Mouse (Mus musculus) midbrain, embryonic 14.5 days (tissue): ENCODE results near the gene Loxl1. TPM values are rescaled to one million over a fixed set of nuclear protein-coding genes. Genes with fewer than 3 reads are reported as not detected.

Source experiments
- ATAC-seq: fragments of 200-750 bp; cut with Nextera tagmentation; 2 replicates; pipeline ENCODE4 v1.8.0; 2017; ENCODE audit warnings: moderate number of reproducible peaks, moderate library complexity; ENCODE audit not compliant: low FRiP score, low TSS enrichment
- DNase-seq: peaks from one replicate; pipeline ENCODE4 v3.0.0-alpha.2; 2015
- H3K27ac ChIP-seq: fragments of 300-500 bp; sonication (generic); replicated peaks from 2 replicates; pipeline ENCODE4 v1.5.1; 2014; ENCODE audit warnings: mild to moderate bottlenecking, low read depth, low read length, moderate library complexity
- H3K27me3 ChIP-seq: fragments of 300-500 bp; sonication (generic); 2 replicates; pipeline ENCODE4 v1.6.1; 2014; ENCODE audit warnings: low read length, control low read depth, mixed read lengths; ENCODE audit not compliant: control insufficient read depth, insufficient read depth
- H3K36me3 ChIP-seq: fragments of 300-500 bp; sonication (generic); 2 replicates; pipeline ENCODE4 v1.6.1; 2014; ENCODE audit warnings: low read length, control low read depth; ENCODE audit not compliant: control insufficient read depth, insufficient read depth
- H3K4me1 ChIP-seq: fragments of 300-500 bp; sonication (generic); 2 replicates; pipeline ENCODE4 v1.6.1; 2014; ENCODE audit warnings: mild to moderate bottlenecking, antibody characterized with exemption, low read length, control low read depth; ENCODE audit not compliant: control insufficient read depth, insufficient read depth
- H3K4me2 ChIP-seq: fragments of 300-500 bp; sonication (generic); 2 replicates; pipeline ENCODE4 v1.6.1; 2014; ENCODE audit warnings: mild to moderate bottlenecking, low read length, moderate library complexity
- H3K4me3 ChIP-seq: fragments of 300-500 bp; sonication (generic); replicated peaks from 2 replicates; pipeline ENCODE4 v1.5.1; 2014; ENCODE audit warnings: low read depth, low read length
- H3K9ac ChIP-seq: fragments of 300-500 bp; sonication (generic); replicated peaks from 2 replicates; pipeline ENCODE4 v1.6.1; 2014; ENCODE audit warnings: mild to moderate bottlenecking, low read length, moderate library complexity
- H3K9me3 ChIP-seq: fragments of 300-500 bp; sonication (generic); 2 replicates; pipeline ENCODE4 v1.6.1; 2016; ENCODE audit warnings: low read length, control low read depth, mixed read lengths; ENCODE audit not compliant: control insufficient read depth
- WGBS: fragments of 180-500 bp; shearing (Covaris S2); extraction: QIAGEN DNeasy Blood & Tissue Kit; methylation state at CpG from one replicate; pipeline ENCODE4 v1.1.7; 2014; 5-methylcytosine and 5-hydroxymethylcytosine counted together
- polyA plus RNA-seq: library from polyadenylated mRNA; unstranded; fragments of >200 nt; fragmentation: Nextera tagmentation; extraction: Ambion mirVana; gene quantifications from 2 replicates; pipeline ENCODE4 v1.2.1, GENCODE M21; 2014

Loxl1 gene
- polyA plus RNA-seq, 1 experiment from 2014 or later = 5.6 TPM

DNA sequence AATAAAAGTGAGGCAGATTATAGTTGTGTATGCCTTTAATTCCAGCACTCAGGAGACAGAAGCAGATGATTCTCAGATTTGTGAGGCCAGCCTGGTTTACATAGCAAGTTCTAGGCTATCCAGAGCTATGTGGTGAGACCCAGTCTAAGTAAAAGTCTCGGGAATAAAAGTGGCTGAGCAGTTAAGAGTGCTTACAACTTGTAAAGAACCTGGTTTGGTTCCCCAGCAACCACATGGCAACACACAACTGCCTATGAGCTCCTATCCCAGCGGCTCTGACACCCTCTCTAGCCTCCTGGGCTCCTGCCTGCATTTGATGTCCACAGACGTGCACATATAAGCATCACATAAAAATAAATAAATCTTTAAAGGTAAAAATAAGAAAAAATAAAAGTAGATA lies 42.9 kb downstream of the Loxl1 start:
- Histone ChIP-seq H3K36me3 (no peaks in the 10 kb centered on the region), H3K9me3 (no peaks in the 10 kb centered on the region), H3K4me2 (no peak overlapping the region), H3K4me1 (no peaks in the 10 kb centered on the region), H3K27ac (no peak overlapping the region), H3K9ac (no peak overlapping the region), H3K27me3 (no peaks in the 10 kb centered on the region), H3K4me3 (no peak overlapping the region)
- ATAC-seq (no peak), DNase-seq (no peak)
- 63% methylated on average over 3 of the region's 3 CpGs for WGBS

DNA sequence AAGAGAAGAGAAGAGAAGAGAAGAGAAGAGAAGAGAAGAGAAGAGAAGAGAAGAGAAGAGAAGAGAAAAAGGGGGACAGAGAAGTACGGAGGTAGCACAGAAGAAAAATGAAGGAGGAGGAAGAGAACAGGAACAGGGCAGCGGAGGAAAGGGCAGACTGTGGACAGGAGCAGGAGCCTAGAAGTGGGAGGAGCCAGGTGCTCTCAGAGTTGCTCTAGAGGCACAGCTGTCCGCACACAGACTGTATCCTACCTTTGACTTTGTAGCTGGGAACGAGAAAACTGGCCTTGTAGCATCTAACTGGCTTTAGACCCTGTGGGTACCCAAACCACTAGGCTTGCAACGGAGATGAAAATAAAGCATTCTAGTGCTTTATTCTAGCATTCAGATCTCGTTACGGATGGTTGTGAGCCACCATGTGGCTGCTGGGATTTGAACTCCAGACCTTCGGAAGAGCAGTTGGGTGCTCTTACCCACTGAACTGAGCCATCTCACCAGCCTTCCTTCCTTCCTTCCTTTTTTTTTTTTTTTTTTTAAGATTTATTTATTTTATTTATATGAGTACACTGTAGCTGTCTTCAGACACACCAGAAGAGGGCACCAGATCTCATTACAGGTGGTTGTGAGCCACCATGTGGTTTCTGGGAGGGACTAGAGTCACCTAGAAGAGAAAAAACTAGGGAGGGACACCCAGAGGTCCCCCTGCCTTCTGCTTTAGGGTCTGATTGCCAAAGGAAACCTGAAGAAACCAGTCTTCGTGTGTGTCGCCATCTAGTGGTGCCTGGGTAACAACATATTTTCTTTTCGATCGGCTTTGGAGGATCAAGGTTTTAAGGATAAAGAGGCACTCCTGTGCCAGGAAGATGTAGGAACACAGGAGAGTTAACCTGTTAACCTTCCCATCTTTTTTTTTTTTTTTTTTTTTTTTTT lies 44.3 kb downstream of the Loxl1 start:
- no peaks in the 10 kb centered on the region for H3K9me3 ChIP-seq
- H3K4me2 ChIP-seq = no peak overlapping the region
- H3K27ac ChIP-seq = no peak overlapping the region
- H3K9ac ChIP-seq = no peak overlapping the region
- no peaks in the 10 kb centered on the region for H3K4me1 ChIP-seq
- H3K27me3 ChIP-seq = no peaks in the 10 kb centered on the region
- DNase-seq (peak; percentile 84), ATAC-seq (no peak)
- H3K4me3 ChIP-seq = no peak overlapping the region
- WGBS = 57% methylated on average over 12 of the region's 12 CpGs
- H3K36me3 ChIP-seq = 0 out of 2 replicates have a peak, but pooled peaks cover 6% of the 10 kb centered on the region

DNA sequence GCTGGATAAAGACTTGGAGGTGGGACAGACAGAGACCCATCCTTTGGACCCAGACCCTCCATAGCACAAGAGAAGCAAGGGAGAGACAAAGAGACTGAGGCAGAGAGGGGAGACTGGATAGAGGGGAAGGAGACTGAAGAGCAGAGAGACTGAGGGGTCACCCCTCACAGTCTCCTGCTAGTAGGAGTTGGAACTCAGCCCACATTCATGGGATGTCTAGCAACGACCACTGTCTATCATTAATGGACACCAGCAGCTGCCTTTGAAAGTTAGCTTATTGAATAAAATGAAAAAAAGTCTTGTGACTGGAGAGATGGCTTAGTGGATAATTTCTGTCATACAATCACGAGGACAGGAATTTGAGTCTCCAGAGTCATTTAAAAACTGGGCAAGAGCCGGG lies 45.9 kb downstream of the Loxl1 start:
- H3K4me2 ChIP-seq = no peak overlapping the region
- H3K4me3 ChIP-seq = no peak overlapping the region
- no peak overlapping the region for H3K9ac ChIP-seq
- no peaks in the 10 kb centered on the region for H3K4me1 ChIP-seq
- WGBS = 81% methylated on average over 3 of the region's 3 CpGs
- no peak for DNase-seq
- peaks cover 16% of the 10 kb centered on the region for H3K36me3 ChIP-seq
- H3K9me3 ChIP-seq = no peaks in the 10 kb centered on the region
- no peaks in the 10 kb centered on the region for H3K27me3 ChIP-seq
- H3K27ac ChIP-seq = no peak overlapping the region
- ATAC-seq = no peak

DNA sequence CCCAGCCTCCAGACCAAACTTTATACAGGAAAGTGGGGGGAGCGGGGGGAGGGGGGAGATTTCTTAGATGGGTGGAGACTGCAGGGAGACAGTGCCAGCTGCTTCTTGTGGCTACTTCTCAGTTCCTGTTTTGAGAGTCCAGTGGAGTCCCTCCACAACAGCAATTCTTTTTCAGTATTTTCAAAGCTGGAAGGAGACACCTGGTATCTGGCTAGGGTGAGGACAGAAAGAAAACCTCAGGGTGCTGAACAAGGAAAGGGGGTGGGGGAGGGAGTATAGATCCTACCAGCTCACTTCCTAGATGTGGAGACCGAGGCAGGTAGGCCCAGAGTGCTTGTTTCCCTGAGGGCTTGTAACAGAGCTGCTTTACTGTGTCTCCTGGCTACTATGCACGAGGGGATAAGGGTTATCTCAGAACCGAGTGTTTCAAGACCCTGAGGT lies 46.4 kb downstream of the Loxl1 start:
- no peak for DNase-seq
- Histone ChIP-seq H3K27ac (no peak overlapping the region), H3K9ac (no peak overlapping the region), H3K9me3 (no peaks in the 10 kb centered on the region), H3K4me3 (no peak overlapping the region), H3K4me2 (no peak overlapping the region), H3K36me3 (peaks cover 20% of the 10 kb centered on the region), H3K4me1 (no peaks in the 10 kb centered on the region), H3K27me3 (no peaks in the 10 kb centered on the region)
- ATAC-seq = no peak
- WGBS = 44% methylated on average over 4 of the region's 4 CpGs

DNA sequence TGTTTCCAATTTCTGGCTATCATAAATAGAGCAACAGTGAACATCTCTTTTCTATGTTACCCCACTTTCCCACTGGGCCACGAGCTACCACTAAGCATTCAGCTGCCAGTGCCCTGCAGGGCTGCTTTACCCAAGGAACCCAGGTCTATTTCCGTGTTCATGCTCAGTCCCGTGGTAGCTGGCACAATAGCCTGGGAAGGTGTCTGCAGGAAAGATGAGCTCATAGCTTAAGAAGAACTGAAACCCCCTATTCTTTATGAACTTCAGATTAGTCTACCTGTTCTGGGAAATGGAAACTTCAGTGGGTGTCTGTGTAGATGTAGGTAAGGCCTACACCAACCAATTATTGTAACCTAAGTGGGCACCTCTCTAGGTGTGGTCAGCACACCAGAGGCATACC lies 47.6 kb downstream of the Loxl1 start:
- Histone ChIP-seq H3K27me3 (no peaks in the 10 kb centered on the region), H3K4me3 (no peak overlapping the region), H3K27ac (no peak overlapping the region), H3K9ac (no peak overlapping the region), H3K9me3 (no peaks in the 10 kb centered on the region), H3K4me2 (no peak overlapping the region), H3K4me1 (no peaks in the 10 kb centered on the region), H3K36me3 (peaks cover 29% of the 10 kb centered on the region)
- DNase-seq (no peak), ATAC-seq (no peak)
- WGBS = 85% methylated on average over 3 of the region's 3 CpGs

DNA sequence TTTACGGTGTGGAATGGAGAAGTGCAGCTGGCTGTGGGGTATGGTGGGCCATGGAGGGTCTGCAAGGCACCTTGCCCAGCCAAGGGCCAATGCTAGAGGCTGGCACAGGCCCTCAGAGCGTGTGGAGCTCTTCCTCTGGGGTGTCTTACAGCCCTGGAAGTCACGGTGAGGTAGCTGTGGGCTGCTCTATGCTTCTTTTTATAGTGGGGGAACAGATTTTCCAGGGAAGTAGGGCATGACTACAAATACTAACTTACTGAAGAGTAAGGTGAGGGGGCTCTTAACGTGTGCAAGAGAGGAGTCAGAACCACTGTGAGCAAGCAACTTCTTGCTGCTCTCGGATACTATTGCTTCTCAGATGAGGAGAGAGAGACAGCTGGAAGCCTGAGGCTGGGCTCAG lies 50.5 kb downstream of the Loxl1 start:
- Histone ChIP-seq H3K4me1 (no peaks in the 10 kb centered on the region), H3K9me3 (no peaks in the 10 kb centered on the region), H3K9ac (no peak overlapping the region), H3K36me3 (peaks cover 57% of the 10 kb centered on the region), H3K4me3 (no peak overlapping the region), H3K27ac (no peak overlapping the region), H3K4me2 (no peak overlapping the region), H3K27me3 (no peaks in the 10 kb centered on the region)
- WGBS = 95% methylated on average over 5 of the region's 5 CpGs
- DNase-seq (no peak), ATAC-seq (no peak)

DNA sequence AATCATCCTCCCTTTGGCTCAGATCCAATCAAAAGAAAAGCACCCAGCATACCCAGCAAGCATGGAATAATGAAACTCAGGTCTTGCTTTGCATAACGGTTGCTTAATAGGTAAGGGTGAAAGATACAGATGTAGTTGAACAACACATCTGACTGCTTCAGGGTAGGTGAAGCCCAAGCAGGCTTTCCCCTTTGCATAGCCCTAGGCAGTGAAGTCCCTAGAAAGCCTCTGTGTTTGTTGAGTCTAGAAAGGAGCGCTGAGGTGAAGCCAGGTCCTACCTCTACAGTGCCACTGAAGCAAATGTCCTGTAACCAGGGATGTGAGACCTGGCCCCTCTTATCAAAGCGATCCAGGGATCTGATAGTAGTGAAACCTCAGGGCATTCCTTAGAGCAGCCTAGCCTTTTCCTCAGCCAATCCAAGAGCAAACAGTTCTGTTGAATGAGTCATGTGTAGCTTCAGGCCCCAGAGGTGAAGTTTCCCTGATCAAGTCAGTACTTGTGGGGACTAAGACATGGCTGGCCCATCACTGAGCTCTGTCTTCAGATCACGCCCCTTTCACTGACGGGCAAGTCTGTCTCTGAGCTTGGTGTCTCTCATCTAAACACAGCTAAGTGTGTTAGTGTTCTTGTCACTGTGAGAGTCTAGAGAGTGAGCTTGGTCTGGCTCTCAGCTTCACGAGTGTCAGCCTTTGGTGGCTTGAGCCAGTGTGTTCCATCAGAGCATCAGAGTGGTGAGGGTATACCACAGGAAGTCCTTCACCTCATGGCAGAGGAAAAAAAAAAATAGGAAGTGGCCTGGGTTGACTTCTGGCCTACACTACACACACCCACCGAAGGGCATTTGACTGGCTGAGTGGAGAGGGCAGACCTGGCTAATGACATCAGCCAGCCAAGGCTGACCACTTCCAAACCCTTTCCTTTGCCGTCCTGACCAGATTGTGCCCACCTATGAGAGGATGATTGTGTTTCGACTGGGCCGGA lies 57.0 kb downstream of the Loxl1 start:
- H3K9me3 ChIP-seq = no peaks in the 10 kb centered on the region
- no peak overlapping the region for H3K27ac ChIP-seq
- 94% methylated on average over 10 of the region's 10 CpGs for WGBS
- no peak overlapping the region for H3K9ac ChIP-seq
- H3K4me1 ChIP-seq = no peaks in the 10 kb centered on the region
- H3K36me3 ChIP-seq = peaks cover 54% of the 10 kb centered on the region
- no peaks in the 10 kb centered on the region for H3K27me3 ChIP-seq
- no peak overlapping the region for H3K4me2 ChIP-seq
- DNase-seq = no peak
- H3K4me3 ChIP-seq = no peak overlapping the region
- no peak for ATAC-seq

DNA sequence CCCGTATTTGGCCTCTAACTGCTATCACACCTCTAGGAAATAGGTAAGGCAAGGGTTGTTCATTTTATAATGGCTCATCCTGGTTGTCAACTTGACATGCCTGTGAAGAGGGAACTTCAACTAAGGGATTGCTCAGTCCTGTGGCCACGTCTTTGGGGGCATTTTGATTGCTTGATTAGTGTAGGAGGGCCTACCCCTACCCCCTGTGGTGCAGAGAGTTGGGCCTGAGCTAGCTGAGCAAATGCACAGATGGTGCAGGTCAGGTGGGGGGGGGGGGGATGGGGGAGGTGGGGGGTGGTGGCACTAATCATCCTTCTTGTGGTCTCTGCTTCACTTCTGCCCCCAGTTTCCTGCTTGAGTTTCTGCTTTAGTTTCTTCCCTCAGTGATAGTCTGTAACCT lies 57.9 kb downstream of the Loxl1 start:
- H3K4me1 ChIP-seq = no peaks in the 10 kb centered on the region
- no peaks in the 10 kb centered on the region for H3K9me3 ChIP-seq

More for the DNA sequence above, 57.9 kb downstream of the Loxl1 start:
- ATAC-seq (no peak), DNase-seq (no peak)
- Histone ChIP-seq H3K27me3 (no peaks in the 10 kb centered on the region), H3K9ac (no peak overlapping the region), H3K27ac (no peak overlapping the region), H3K36me3 (peaks cover 46% of the 10 kb centered on the region), H3K4me2 (no peak overlapping the region), H3K4me3 (no peak overlapping the region)
- WGBS = 62% methylated on average over 2 of the region's 2 CpGs
